Mouse (Mus musculus) heart, postnatal 14 days (tissue): ENCODE measurements around the gene Agbl2. TPM values are rescaled to one million over a fixed set of nuclear protein-coding genes. Genes with fewer than 3 reads are reported as not detected.

ENCODE experiments used
- DNase-seq, 2 experiments: peaks; one replicate each; pipeline ENCODE4 v3.0.0; 2021 to 2022
- intact Hi-C: fragments of 180-260 bp; cut with DNase I; formaldehyde crosslinking; loops from one replicate; pipeline ENCODE4 v1.15.1; 2025
- total RNA-seq, 2 experiments: library from RNA; stranded (reverse); gene quantifications; 2 replicates each; pipeline ENCODE4 v1.2.3; 2021

Agbl2 gene
- total RNA-seq, 2 experiments from 2014 or later = 1.2 to 1.3 TPM

DNA sequence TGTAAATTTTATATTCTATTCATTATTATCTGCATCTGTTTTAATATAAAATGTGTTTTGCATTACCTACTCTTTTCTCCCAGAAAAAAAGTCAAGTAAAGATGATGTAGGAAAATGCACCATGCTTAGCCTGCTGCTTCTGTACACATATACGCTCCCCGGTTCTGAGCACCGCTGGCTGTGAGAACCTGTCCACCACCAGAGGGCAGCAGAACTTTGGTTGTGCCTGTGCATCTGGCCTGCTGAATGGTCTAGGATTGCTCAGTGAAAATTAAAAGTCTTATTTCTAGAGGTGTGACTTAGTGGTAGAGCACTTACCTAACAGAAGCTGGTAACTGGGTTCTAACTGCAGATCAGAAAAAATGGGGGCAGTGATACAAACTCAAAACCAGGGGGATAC is 84.0 kb downstream of the Agbl2 start:
- peak; percentile 84 to 92 for DNase-seq
- intact Hi-C loops = loop anchor here (1.0 to 2.0 kb wide), 2 partner anchors 195 to 234 kb away; no protein-coding TSS in a partner anchor

DNA sequence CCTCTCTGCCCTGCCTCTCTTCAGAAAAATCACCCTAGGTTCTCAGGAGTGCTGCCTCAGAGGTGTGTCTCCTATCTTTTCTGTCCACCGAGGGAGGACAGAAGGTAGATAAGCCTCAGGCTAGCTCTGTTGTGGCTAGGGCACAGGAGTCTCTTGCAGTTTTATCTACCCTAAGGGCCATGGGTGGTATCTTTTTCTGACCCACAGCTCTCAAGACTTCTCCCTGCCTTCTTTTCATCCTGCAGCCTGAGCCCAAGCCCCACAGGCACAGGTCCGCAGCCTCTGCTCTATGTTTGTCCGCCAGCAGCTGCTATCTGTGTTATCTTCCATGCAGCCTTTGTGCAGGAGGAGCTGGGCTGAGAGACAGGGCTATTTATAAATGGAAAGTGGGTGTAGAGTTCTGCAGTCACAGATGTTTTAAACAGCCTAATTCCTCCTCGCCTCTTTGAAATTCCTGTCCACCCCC is 87.6 kb downstream of the Agbl2 start:
- DNase-seq = peak; percentile 40 to 47
- intact Hi-C loops = no loop called here

DNA sequence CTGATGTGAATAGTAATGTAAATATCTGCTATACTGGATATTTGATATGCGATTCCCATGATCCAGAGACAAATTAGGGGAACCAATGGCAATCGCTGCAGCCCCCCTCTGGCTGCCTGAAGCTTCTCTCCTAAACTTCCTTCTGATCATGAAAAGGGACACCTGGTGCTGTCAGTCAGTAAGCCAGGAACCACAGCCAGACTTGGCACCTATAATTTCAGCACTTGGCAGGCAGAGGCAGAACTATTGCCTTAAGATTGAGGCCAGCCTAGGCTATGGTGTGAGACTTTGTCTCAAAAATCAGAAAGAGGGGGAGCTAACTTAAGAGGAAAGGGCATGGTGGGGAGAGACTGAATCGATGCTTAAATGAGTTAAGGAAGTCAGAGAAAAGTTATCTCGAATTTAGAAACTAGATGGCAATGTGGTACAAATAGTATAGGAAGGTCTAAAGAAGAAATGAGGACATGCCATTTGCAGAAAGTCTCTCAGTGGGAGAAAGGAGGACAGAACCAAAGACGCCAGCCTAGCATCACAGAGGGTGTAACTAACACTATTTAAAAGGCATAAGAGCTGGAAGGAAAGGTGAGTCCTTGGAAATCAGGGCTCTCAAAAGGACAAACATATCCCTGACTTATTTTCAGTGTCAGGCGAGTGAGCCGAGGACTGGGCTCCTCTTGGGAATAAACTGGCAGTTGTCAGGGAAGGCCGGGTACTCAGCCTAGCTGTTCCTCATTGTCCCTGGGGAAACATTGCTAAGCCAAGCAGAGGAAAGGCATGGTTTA is 88.8 kb downstream of the Agbl2 start:
- intact Hi-C loops = no loop called here
- DNase-seq = no peak

DNA sequence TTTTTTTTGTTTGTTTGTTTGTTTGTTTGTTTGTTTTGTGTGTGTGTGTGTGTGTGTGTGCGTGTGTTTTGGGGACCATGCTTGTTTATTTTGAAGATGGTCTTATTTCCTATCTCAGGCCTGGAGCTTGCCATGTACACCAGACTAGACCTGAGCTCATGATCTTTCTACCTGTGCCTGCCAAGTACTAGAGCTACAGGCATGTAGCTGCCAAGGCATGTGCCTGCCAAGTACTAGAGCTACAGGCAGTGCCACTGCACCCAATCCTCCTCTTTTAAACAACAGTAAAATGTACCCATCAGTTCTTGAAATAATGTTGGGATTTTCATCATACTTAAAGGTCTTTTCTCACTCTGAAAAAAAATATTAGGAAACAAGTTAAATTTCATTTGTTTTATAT is 91.5 kb downstream of the Agbl2 start:
- DNase-seq = peak in 1 of 2 experiments; percentile 35
- intact Hi-C loops = no loop called here

DNA sequence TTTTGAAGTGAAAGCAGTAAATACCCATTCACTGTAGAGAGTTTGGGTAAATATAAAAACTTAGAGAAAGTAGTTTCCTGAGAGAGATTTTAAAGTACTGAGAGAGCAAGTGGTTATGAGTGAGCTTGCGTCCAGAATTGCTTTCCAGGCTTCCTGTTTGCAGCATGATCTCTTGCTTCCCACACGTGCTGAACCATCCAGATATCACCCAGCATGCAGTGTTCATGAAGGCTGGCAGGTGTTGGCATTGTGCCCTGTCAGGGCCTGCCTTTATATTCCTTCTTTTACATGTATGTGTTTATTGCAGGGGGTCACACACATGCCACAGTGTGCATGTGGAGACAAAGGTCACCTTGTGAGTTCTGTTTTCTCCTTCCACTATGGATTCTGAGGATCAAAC is 92.7 kb downstream of the Agbl2 start:
- no peak for DNase-seq
- intact Hi-C loops = no loop called here

DNA sequence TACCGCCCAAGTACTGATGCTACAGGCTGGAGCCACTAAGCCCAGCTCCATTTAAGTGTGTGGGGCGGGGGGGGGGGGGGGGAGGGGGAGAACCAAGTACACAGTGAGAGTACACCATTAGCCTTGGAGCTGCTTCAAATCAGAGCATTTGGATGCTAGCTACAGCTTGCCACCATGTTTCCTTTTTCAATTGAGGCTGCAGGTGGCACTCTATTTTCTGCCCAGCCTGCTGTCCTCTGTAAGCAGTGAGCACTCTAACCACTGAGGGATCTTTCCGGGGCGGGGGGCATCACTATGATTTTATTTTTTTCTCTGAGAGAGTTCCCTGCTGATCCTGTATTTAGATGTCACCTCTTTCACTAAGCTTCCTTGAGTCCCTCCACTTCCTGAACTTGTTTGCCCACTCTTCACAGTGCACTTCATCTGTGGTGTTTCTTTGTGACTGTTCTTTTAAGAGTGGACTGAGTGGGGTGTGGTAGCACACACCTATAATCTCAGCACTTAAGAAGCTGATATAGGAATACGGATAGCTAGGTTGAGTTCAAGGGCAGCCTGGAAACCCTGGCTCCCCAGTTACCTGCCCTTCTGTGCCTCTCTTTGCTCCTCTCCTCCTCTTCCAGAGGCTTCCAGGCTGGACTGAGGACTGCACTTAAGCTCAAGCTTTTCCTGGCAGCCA is 95.2 kb downstream of the Agbl2 start:
- no peak for DNase-seq
- intact Hi-C loops = no loop called here

DNA sequence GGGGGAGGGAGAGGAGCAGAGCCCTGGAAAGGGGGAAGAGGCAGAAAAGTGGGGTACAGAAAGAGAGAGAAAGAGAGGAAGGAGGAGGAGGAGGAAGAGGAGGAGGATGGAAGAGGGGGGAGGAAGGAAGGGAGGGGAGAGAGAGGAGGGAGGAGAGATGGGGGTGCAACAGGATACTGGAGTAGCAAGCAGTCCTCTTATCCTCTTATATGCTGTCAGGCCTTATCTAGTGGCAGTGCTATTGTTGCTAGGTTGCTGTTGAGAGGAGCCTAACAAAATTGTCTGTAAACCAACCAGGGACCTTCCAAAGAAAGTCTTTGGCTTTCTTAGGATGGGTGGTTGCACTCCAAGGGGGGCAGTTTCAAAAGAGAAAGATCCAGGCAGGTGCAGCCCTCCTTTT is 96.9 kb downstream of the Agbl2 start:
- intact Hi-C loops = no loop called here

DNA sequence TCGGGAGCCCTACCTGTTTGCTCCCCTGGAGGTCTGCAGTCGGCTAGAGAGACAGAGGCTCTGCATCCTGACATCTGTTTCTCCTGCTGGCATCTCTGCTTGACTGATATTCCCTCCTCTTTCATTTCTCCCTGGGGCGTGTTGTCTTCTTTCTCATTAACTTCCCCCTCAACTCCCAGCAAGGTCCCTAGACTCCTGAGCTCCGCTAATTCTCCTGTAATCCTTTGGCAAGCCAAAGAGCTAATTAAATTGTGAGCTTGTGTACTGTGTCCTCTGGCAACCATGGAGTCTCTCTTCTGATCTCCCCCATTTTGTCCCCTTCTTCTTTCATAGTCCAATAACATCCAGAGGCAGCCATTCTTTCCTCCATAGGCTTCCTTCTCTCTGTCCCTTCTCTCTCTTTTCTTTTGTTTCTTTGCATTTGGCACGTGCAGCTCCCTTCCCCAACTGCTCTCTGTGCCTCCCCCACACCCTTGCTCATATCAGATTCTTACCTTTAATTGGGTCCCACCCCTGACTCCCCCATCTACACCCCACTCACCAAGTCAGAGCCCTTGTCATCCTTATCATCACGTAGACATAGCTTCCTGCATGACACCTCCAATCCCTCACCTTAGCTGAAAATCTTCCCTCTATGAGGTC is 97.7 kb downstream of the Agbl2 start:
- no peak for DNase-seq
- intact Hi-C loops = no loop called here

More for the DNA sequence above, 96.9 kb downstream of the Agbl2 start:
- DNase-seq = no peak

DNA sequence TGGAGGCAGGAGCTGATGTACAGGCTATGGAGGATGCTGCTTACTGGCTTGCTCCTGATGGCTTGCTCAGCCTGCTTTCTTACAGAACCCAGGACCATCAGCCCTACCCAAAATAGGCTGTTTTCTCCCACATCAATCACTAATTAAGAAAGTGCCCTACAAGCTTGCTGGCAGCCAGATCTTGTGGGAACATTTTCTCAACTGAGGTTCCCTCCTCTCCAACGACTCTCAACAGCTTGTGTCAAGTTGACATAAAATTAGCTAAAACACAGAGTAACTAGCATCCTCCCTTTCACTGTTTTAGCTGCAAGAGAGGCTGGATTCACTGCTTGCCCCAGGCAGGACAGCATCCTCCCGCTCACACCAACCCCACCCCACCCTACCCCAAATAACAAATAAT is 99.3 kb downstream of the Agbl2 start:
- intact Hi-C loops = no loop called here
- no peak for DNase-seq

Other genes with a start within 250 kb of the Agbl2 start
- gene Ptprj, start 202.1 kb upstream of the Agbl2 start, total RNA-seq = 1 to 10 TPM; 9.0 to 9.1 TPM
- 10 to 100 TPM; 10.3 to 19.3 TPM for gene Nup160, start 105.5 kb upstream of the Agbl2 start, total RNA-seq
- 10 to 100 TPM; 24.5 to 30.2 TPM for gene Fnbp4, start 37.4 kb upstream of the Agbl2 start, total RNA-seq
- 100 to 1,000 TPM; 184 to 190 TPM for gene Mtch2, start 64.4 kb downstream of the Agbl2 start, total RNA-seq
- gene C1qtnf4, start 103.1 kb downstream of the Agbl2 start, total RNA-seq = 1 to 10 TPM; 4.3 to 6.3 TPM
- 10 to 100 TPM; 19.3 to 22.6 TPM for gene Kbtbd4, start 122.0 kb downstream of the Agbl2 start, total RNA-seq
- 100 to 1,000 TPM; 752 to 790 TPM for gene Ndufs3, start 122.1 kb downstream of the Agbl2 start, total RNA-seq
- gene Celf1, start 157.7 kb downstream of the Agbl2 start, total RNA-seq = 10 to 100 TPM; 87.1 to 89.0 TPM